Mouse (Mus musculus): Measurements from ENCODE around the gene Ikzf5. TPM values are rescaled to one million over a fixed set of nuclear protein-coding genes. Genes with fewer than 3 reads are reported as not detected.

Gene Ikzf5
- polyA plus RNA-seq, 1 experiment from 2014 or later, result 15.3 TPM

- Histone ChIP-seq H3K27me3 (replicated peaks; ENCODE audit: control insufficient read depth, insufficient read depth, low read length) (no peaks in the 10 kb centered on the region), H3K9me3 (ENCODE audit: control insufficient read depth, low read length) (no peaks in the 10 kb centered on the region), H3K4me1 (ENCODE audit: control insufficient read depth, insufficient read depth, low read length) (peaks cover 12% of the 10 kb centered on the region), H3K4me2 (ENCODE audit: low read depth, low read length) (no peak overlapping the region), H3K27ac (replicated peaks; ENCODE audit: low read depth, low read length) (no peak overlapping the region), H3K9ac (ENCODE audit: low read depth, low read length) (no peak overlapping the region), H3K36me3 (ENCODE audit: control insufficient read depth, insufficient read depth, low read length) (peaks cover 3% of the 10 kb centered on the region; the same call in 1 of the 2 replicates), H3K4me3 (ENCODE audit: low read depth, low read length) (no peak overlapping the region)
- 94% methylated on average over 8 of the region's 8 CpGs for WGBS
- DNase-seq (ENCODE audit: low spot score) (no peak), ATAC-seq (ENCODE audit: low read depth) (no peak)
These were observed 46.2 kb downstream of the Ikzf5 start for GRCm38 (mm10) chr7:131364131-131364530.

- DNase-seq (ENCODE audit: low spot score), result peak; percentile 99
- Histone ChIP-seq H3K27ac (replicated peaks; ENCODE audit: low read depth, low read length) (peak within 1 kb of the TSS; percentile 88), H3K4me1 (ENCODE audit: control insufficient read depth, insufficient read depth, low read length) (peaks cover 12% of the 10 kb centered on the region), H3K4me3 (ENCODE audit: low read depth, low read length) (peak within 1 kb of the TSS; percentile 87), H3K9ac (ENCODE audit: low read depth, low read length) (peak within 1 kb of the TSS; percentile 92), H3K36me3 (ENCODE audit: control insufficient read depth, insufficient read depth, low read length) (peaks cover 15% of the 10 kb centered on the region), H3K4me2 (ENCODE audit: low read depth, low read length) (peak within 1 kb of the TSS; percentile 81), H3K27me3 (replicated peaks; ENCODE audit: control insufficient read depth, insufficient read depth, low read length) (no peaks in the 10 kb centered on the region), H3K9me3 (ENCODE audit: control insufficient read depth, low read length) (no peaks in the 10 kb centered on the region)
- peak; percentile 98 for ATAC-seq (ENCODE audit: low read depth)
- WGBS, result under 1% methylated on average over 49 of the region's 55 CpGs
These were observed 47.6 kb downstream of the Ikzf5 start, which contains the start of gene 2310057M21Rik for GRCm38 (mm10) chr7:131362615-131363300. Gene 2310057M21Rik (minus strand): TSS chr7:131362759.

GRCm38 (mm10) chr7:131362269-131362614, 48.1 kb downstream of the Ikzf5 start:
- Histone ChIP-seq H3K36me3 (ENCODE audit: control insufficient read depth, insufficient read depth, low read length) (peaks cover 20% of the 10 kb centered on the region), H3K4me2 (ENCODE audit: low read depth, low read length) (peak overlapping the region; percentile 81), H3K4me3 (ENCODE audit: low read depth, low read length) (peak overlapping the region; percentile 87), H3K27me3 (replicated peaks; ENCODE audit: control insufficient read depth, insufficient read depth, low read length) (no peaks in the 10 kb centered on the region), H3K27ac (replicated peaks; ENCODE audit: low read depth, low read length) (peak overlapping the region; percentile 87), H3K9ac (ENCODE audit: low read depth, low read length) (peak overlapping the region; percentile 92), H3K9me3 (ENCODE audit: control insufficient read depth, low read length) (no peaks in the 10 kb centered on the region), H3K4me1 (ENCODE audit: control insufficient read depth, insufficient read depth, low read length) (peaks cover 12% of the 10 kb centered on the region)
- WGBS, result under 1% methylated on average over 34 of the region's 35 CpGs
- ATAC-seq (ENCODE audit: low read depth) (peak; percentile 77), DNase-seq (ENCODE audit: low spot score) (no peak)

GRCm38 (mm10) chr7:131356105-131356504, 54.2 kb downstream of the Ikzf5 start:
- H3K36me3 ChIP-seq (ENCODE audit: control insufficient read depth, insufficient read depth, low read length), result peaks cover 65% of the 10 kb centered on the region
- no peaks in the 10 kb centered on the region for H3K9me3 ChIP-seq (ENCODE audit: control insufficient read depth, low read length)
- no peak overlapping the region for H3K4me3 ChIP-seq (ENCODE audit: low read depth, low read length)
- WGBS, result 96% methylated on average over 13 of the region's 13 CpGs
- no peaks in the 10 kb centered on the region for H3K27me3 ChIP-seq (replicated peaks; ENCODE audit: control insufficient read depth, insufficient read depth, low read length)
- no peak overlapping the region for H3K4me2 ChIP-seq (ENCODE audit: low read depth, low read length)
- DNase-seq (ENCODE audit: low spot score) (no peak), ATAC-seq (ENCODE audit: low read depth) (no peak)
- no peak overlapping the region for H3K27ac ChIP-seq (replicated peaks; ENCODE audit: low read depth, low read length)
- no peak overlapping the region for H3K9ac ChIP-seq (ENCODE audit: low read depth, low read length)
- H3K4me1 ChIP-seq (ENCODE audit: control insufficient read depth, insufficient read depth, low read length), result 0 out of 2 replicates have a peak, but pooled peaks cover 2% of the 10 kb centered on the region

- Histone ChIP-seq H3K9me3 (ENCODE audit: control insufficient read depth, low read length) (no peaks in the 10 kb centered on the region), H3K4me3 (ENCODE audit: low read depth, low read length) (no peak overlapping the region), H3K4me2 (ENCODE audit: low read depth, low read length) (no peak overlapping the region), H3K27me3 (replicated peaks; ENCODE audit: control insufficient read depth, insufficient read depth, low read length) (no peaks in the 10 kb centered on the region), H3K27ac (replicated peaks; ENCODE audit: low read depth, low read length) (no peak overlapping the region), H3K36me3 (ENCODE audit: control insufficient read depth, insufficient read depth, low read length) (peaks cover 75% of the 10 kb centered on the region), H3K9ac (ENCODE audit: low read depth, low read length) (no peak overlapping the region), H3K4me1 (ENCODE audit: control insufficient read depth, insufficient read depth, low read length) (no peaks in the 10 kb centered on the region)
- ATAC-seq (ENCODE audit: low read depth), result no peak
- 77% methylated on average over 7 of the region's 7 CpGs for WGBS
- no peak for DNase-seq (ENCODE audit: low spot score)
These were observed 64.3 kb downstream of the Ikzf5 start for GRCm38 (mm10) chr7:131345856-131346541.

Other genes starting within 250 kb of the Ikzf5 start
- not detected in 2 replicates for gene 5430419D17Rik, start 236.1 kb downstream of the Ikzf5 start, polyA plus RNA-seq (2014; fragmentation: Nextera tagmentation; extraction: Ambion mirVana)
- 0.17 TPM in 1 of 2 replicates, not detected in the other for gene Cuzd1, start 88.2 kb downstream of the Ikzf5 start, polyA plus RNA-seq (2014; fragmentation: Nextera tagmentation; extraction: Ambion mirVana)
- gene Fam24b, start 81.0 kb downstream of the Ikzf5 start, polyA plus RNA-seq (2014; fragmentation: Nextera tagmentation; extraction: Ambion mirVana), result not detected in 2 replicates
- gene Fam24a, start 76.7 kb downstream of the Ikzf5 start, polyA plus RNA-seq (2014; fragmentation: Nextera tagmentation; extraction: Ambion mirVana), result 0.31 TPM in 1 of 2 replicates, not detected in the other
- gene 2310057M21Rik, start 47.8 kb downstream of the Ikzf5 start, polyA plus RNA-seq (2014; fragmentation: Nextera tagmentation; extraction: Ambion mirVana), result 21.9 and 25.6 TPM in 2 replicates
- 60.3 and 62.9 TPM in 2 replicates for gene Pstk, start 39.4 kb downstream of the Ikzf5 start, polyA plus RNA-seq (2014; fragmentation: Nextera tagmentation; extraction: Ambion mirVana)
- 91.3 and 109 TPM in 2 replicates for gene Acadsb, start 80 bp upstream of the Ikzf5 start, polyA plus RNA-seq (2014; fragmentation: Nextera tagmentation; extraction: Ambion mirVana)
- gene Hmx3, start 132.3 kb upstream of the Ikzf5 start, polyA plus RNA-seq (2014; fragmentation: Nextera tagmentation; extraction: Ambion mirVana), result 0.26 and 0.37 TPM in 2 replicates
- 0.17 and 0.39 TPM in 2 replicates for gene Hmx2, start 138.3 kb upstream of the Ikzf5 start, polyA plus RNA-seq (2014; fragmentation: Nextera tagmentation; extraction: Ambion mirVana)
- 157 and 183 TPM in 2 replicates for gene Bub3, start 149.7 kb upstream of the Ikzf5 start, polyA plus RNA-seq (2014; fragmentation: Nextera tagmentation; extraction: Ambion mirVana)